Mouse (Mus musculus): ENCODE measurements around the gene Memo1. TPM values are rescaled to one million over a fixed set of nuclear protein-coding genes. Genes with fewer than 3 reads are reported as not detected.

Memo1 gene
- polyA plus RNA-seq, 1 experiment from 2014 or later = 69.3 TPM

DNA sequence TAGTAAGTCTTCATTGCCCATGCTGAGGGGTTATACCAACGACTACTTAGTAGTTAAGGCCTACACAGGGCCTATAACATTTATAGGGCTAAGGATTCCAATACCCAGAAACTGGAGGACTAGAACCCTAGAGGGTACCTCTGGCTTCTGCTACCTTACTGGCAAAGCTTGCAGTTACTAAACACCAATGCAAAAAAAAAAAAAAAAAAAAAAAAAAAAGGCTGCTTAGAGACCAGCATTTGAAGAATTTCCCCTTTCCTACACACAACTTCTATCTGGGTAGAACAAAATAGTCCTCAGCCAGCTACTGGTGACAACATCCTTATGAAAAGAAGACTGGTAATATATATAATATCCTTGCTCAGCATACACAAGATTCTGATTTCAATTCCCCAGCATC lies 29.7 kb downstream of the Memo1 start:
- Histone ChIP-seq H3K9me3 (replicated peaks; ENCODE audit: low read length) (no peaks in the 10 kb centered on the region), H3K4me1 (replicated peaks; ENCODE audit: insufficient read depth, low read length) (peaks cover 11% of the 10 kb centered on the region), H3K36me3 (ENCODE audit: insufficient read depth, low read length) (no peaks in the 10 kb centered on the region), H3K27me3 (ENCODE audit: insufficient read depth, low read length) (no peaks in the 10 kb centered on the region), H3K27ac (no peak overlapping the region), H3K4me2 (ENCODE audit: low read length) (no peak overlapping the region), H3K9ac (ENCODE audit: low read depth, low read length) (no peak overlapping the region), H3K4me3 (replicated peaks; ENCODE audit: low read depth, low read length) (no peak overlapping the region)
- ATAC-seq (replicated peaks; ENCODE audit: low FRiP score, low read depth) (no peak), DNase-seq (ENCODE audit: low spot score) (no peak)
- WGBS = 16% methylated on average over 1 of the region's 1 CpGs
- no peak for TF ChIP-seq CTCF (IDR thresholded peaks at IDR 0.05; ENCODE audit: low read depth)

GRCm38 (mm10) chr17:74265156-74265505 lies 30.2 kb downstream of the Memo1 start:
- Histone ChIP-seq H3K9ac (ENCODE audit: low read depth, low read length) (no peak overlapping the region), H3K4me3 (replicated peaks; ENCODE audit: low read depth, low read length) (no peak overlapping the region), H3K4me2 (ENCODE audit: low read length) (no peak overlapping the region), H3K4me1 (replicated peaks; ENCODE audit: insufficient read depth, low read length) (peaks cover 11% of the 10 kb centered on the region), H3K36me3 (ENCODE audit: insufficient read depth, low read length) (no peaks in the 10 kb centered on the region), H3K9me3 (replicated peaks; ENCODE audit: low read length) (no peaks in the 10 kb centered on the region), H3K27ac (peak overlapping the region; percentile 57), H3K27me3 (ENCODE audit: insufficient read depth, low read length) (no peaks in the 10 kb centered on the region)
- DNase-seq (ENCODE audit: low spot score) (peak; percentile 48), ATAC-seq (replicated peaks; ENCODE audit: low FRiP score, low read depth) (no peak)
- TF ChIP-seq CTCF (IDR thresholded peaks at IDR 0.05; ENCODE audit: low read depth) = peak; percentile 16; the same call in 1 of the 2 replicates
- WGBS = 17% methylated on average over 5 of the region's 5 CpGs

GRCm38 (mm10) chr17:74264333-74265155 lies 30.8 kb downstream of the Memo1 start:
- Histone ChIP-seq H3K4me2 (ENCODE audit: low read length) (0 out of 2 replicates have a peak overlapping the region, but pooled peaks have one; percentile 4), H3K9me3 (replicated peaks; ENCODE audit: low read length) (no peaks in the 10 kb centered on the region), H3K36me3 (ENCODE audit: insufficient read depth, low read length) (no peaks in the 10 kb centered on the region), H3K4me3 (replicated peaks; ENCODE audit: low read depth, low read length) (no peak overlapping the region), H3K4me1 (replicated peaks; ENCODE audit: insufficient read depth, low read length) (peaks cover 11% of the 10 kb centered on the region), H3K27ac (peak overlapping the region; percentile 57), H3K27me3 (ENCODE audit: insufficient read depth, low read length) (no peaks in the 10 kb centered on the region), H3K9ac (ENCODE audit: low read depth, low read length) (no peak overlapping the region)
- ATAC-seq (replicated peaks; ENCODE audit: low FRiP score, low read depth) = 0 out of 2 replicates have a peak, but pooled peaks have one; percentile 57
- 49% methylated on average over 3 of the region's 3 CpGs for WGBS
- no peak for DNase-seq (ENCODE audit: low spot score)
- no peak for TF ChIP-seq CTCF (IDR thresholded peaks at IDR 0.05; ENCODE audit: low read depth)

- Histone ChIP-seq H3K4me2 (ENCODE audit: low read length) (no peak overlapping the region), H3K27me3 (ENCODE audit: insufficient read depth, low read length) (no peaks in the 10 kb centered on the region), H3K4me3 (replicated peaks; ENCODE audit: low read depth, low read length) (no peak overlapping the region), H3K9me3 (replicated peaks; ENCODE audit: low read length) (no peaks in the 10 kb centered on the region), H3K36me3 (ENCODE audit: insufficient read depth, low read length) (peaks cover 1% of the 10 kb centered on the region; the same call in 1 of the 2 replicates), H3K4me1 (replicated peaks; ENCODE audit: insufficient read depth, low read length) (peaks cover 11% of the 10 kb centered on the region), H3K9ac (ENCODE audit: low read depth, low read length) (no peak overlapping the region), H3K27ac (no peak overlapping the region)
- no peak for DNase-seq (ENCODE audit: low spot score)
- no peak for TF ChIP-seq CTCF (IDR thresholded peaks at IDR 0.05; ENCODE audit: low read depth)
- ATAC-seq (replicated peaks; ENCODE audit: low FRiP score, low read depth) = no peak
- whole genome bisulfite sequencing = 88% methylated on average over 3 of the region's 3 CpGs
Measured at GRCm38 (mm10) chr17:74262415-74262814, 32.9 kb downstream of the Memo1 start.

- ATAC-seq (replicated peaks; ENCODE audit: low FRiP score, low read depth) = no peak
- Histone ChIP-seq H3K27ac (no peak overlapping the region), H3K9me3 (replicated peaks; ENCODE audit: low read length) (no peaks in the 10 kb centered on the region), H3K36me3 (ENCODE audit: insufficient read depth, low read length) (0 out of 2 replicates have a peak, but pooled peaks cover 2% of the 10 kb centered on the region), H3K4me2 (ENCODE audit: low read length) (no peak overlapping the region), H3K27me3 (ENCODE audit: insufficient read depth, low read length) (no peaks in the 10 kb centered on the region), H3K4me3 (replicated peaks; ENCODE audit: low read depth, low read length) (no peak overlapping the region), H3K4me1 (replicated peaks; ENCODE audit: insufficient read depth, low read length) (no peaks in the 10 kb centered on the region), H3K9ac (ENCODE audit: low read depth, low read length) (no peak overlapping the region)
- TF ChIP-seq CTCF (IDR thresholded peaks at IDR 0.05; ENCODE audit: low read depth) = no peak
- peak; percentile 44 for DNase-seq (ENCODE audit: low spot score)
- WGBS = 69% methylated on average over 1 of the region's 1 CpGs
Measured at GRCm38 (mm10) chr17:74245284-74245683, 50.0 kb downstream of the Memo1 start.

DNA sequence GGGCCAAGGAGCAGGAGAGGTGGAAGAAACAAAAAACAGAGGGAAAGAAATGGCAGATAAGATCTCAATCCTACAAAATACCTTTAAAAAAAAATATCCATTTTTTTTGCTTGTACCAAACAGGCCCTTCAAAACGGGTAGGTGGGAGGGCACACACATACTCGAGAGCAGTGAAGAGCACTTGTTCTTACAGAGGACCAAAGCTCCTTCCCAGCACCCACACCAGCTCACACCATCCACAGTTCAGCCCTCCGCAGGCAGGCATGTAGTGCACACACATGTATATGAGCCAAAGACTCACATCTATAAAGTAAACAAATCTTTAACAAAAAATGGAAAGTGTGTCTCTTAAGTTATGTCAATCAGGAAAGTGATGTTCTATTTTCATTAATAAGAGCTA lies 52.5 kb downstream of the Memo1 start:
- no peak for DNase-seq (ENCODE audit: low spot score)
- Histone ChIP-seq H3K4me1 (replicated peaks; ENCODE audit: insufficient read depth, low read length) (no peaks in the 10 kb centered on the region), H3K9ac (ENCODE audit: low read depth, low read length) (no peak overlapping the region), H3K27ac (no peak overlapping the region), H3K4me2 (ENCODE audit: low read length) (no peak overlapping the region), H3K27me3 (ENCODE audit: insufficient read depth, low read length) (no peaks in the 10 kb centered on the region), H3K36me3 (ENCODE audit: insufficient read depth, low read length) (no peaks in the 10 kb centered on the region), H3K4me3 (replicated peaks; ENCODE audit: low read depth, low read length) (no peak overlapping the region), H3K9me3 (replicated peaks; ENCODE audit: low read length) (no peaks in the 10 kb centered on the region)
- TF ChIP-seq CTCF (IDR thresholded peaks at IDR 0.05; ENCODE audit: low read depth) = no peak
- ATAC-seq (replicated peaks; ENCODE audit: low FRiP score, low read depth) = no peak
- WGBS = 60% methylated on average over 3 of the region's 3 CpGs

Data from kidney, postnatal 0 days (tissue).